Mouse (Mus musculus): ENCODE results near the gene Vmn1r74.
"Not testable (repeated sequence)": the region's sequence is repeated elsewhere in the genome, so short reads cannot be mapped to it uniquely, and the experiment has no call there.

Gene Vmn1r74

DNA sequence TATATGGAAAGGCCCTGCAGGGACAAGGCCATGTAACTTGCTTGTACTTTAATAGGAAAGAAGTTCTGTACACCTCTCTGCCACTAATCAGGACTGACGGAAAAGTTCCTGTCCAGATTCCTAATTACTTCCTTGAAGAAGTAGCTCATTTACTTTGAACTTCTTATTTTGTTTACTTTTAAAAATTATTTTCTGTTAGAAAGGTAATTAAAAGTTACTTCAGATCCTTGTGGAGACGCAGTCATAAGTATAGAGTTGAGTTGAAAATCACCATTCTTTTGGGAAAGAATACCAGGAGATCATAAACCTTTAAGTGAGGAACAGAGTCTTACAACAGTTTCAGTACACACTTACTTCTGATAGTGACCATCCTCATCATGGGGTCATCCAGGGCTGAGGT, at the start of gene Vmn1r74:
Gene Vmn1r74, plus strand, starts transcription at position 301 of the 400 bp plus-strand sequence.
- DNase-seq (ENCODE audit: low spot score in 2 of 2), result no peak

DNA sequence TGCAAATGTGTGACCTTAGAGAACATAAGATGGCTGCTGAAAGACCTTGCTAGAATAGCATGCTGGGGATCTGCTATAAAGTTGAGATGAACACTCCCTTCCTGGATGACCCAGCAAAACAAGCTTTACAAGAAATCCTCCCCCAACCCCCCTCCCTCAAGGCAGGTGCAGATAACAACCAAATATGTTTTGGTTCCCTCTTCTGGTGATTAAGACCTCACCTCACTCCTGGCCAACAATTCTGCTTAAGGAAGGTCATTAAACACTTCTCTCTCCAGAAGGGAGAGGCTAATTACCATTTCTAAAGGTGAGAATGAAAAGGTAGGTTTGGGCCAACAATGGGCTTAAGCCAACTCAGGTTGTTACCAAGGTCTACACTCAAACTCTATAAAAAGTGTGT, 20.0 kb upstream of the Vmn1r74 start:
- DNase-seq (ENCODE audit: low spot score in 2 of 2), result no peak

DNA sequence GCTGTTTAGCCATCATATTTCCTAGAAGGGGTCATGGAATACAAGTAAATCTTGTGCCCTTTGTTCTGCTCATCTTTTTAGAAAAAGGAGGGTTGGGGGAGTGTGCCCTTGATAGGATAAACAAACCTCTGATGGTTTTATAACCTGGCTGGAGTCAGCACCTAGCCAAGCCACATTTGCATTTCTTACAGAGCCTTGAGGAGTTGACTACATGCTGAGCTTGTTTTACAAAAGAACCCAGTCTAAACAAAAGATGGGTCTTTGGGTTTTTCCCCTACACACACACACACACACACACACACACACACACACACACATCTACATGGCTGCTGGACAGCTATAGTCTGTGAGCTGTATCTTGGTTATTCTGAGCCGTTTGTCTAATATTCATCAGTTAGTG, 11.6 kb upstream of the Vmn1r74 start:
- no peak for DNase-seq (ENCODE audit: low spot score in 2 of 2)

DNA sequence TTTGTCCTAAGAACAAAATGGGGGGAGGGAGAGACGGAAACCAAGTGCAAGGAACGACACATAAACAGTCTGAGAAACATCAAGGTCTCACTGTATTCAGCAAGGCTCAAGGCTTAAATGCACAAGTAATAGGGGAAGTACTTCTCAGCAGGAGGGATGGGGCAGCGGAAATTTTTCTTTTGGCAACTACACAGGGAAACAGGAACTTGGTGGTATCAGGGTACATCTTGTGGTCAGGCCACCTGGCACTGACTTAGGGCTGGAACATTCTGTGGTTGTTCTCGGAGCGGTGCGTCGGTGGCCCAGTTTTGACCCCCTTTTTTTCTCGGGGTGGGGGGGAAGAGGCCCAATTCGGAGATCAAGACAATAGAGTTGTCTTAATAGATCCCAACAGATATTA, 10.5 kb upstream of the Vmn1r74 start:
- not testable (repeated sequence) for DNase-seq (ENCODE audit: low spot score in 2 of 2)

DNA sequence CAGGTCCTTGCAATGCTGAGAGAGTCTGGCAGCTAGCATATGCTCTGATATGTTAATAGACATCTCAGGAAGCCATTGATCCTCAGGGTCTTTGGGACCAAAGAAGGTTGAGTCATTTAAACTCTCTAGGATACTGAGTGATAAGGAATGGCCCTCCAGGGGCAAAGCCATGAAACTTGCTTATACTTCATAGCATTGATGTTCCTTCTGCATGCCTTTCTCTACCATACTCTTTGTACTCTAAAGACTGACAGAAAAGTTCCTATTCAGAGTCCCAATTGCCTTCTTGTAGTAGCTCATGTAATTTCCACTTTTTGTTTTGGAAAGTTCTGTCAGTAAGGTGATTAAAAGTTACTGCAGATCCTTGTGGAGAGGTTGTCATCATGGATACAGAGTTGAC, 40.5 kb downstream of the Vmn1r74 start, which contains the start of gene Vmn1r75:
Gene Vmn1r75, plus strand, starts transcription at position 301 of the 400 bp plus-strand sequence.
- DNase-seq (ENCODE audit: low spot score in 2 of 2), result no peak

Measured in frontal cortex, postnatal 36 days (tissue).